Mouse (Mus musculus): ENCODE measurements around the gene Tenm3. TPM values are rescaled to one million over a fixed set of nuclear protein-coding genes. Genes with fewer than 3 reads are reported as not detected.

Gene Tenm3
- total RNA-seq, 2 experiments from 2014 or later = not detected

DNA sequence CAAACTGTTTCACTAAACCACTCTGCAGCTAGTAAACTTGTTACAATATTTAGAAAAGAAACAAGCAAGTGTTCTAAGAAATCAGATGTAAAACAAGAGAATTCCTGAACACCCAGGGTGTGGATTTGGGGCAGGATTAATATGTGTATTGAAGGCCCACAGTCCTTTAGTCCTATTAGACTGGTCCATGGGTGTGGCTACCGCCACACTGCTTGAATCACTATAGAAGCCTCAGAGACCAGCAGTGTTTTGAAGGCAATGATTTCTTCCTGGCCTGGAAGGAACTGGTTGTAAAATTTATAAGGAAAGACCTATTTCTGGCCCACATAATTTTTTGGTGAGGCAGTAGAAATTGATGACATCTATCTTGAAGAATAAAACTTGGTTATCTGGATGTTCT is 33.1 kb downstream of the Tenm3 start:
- ATAC-seq (ENCODE audit: poor library complexity, severe bottlenecking) = no peak

DNA sequence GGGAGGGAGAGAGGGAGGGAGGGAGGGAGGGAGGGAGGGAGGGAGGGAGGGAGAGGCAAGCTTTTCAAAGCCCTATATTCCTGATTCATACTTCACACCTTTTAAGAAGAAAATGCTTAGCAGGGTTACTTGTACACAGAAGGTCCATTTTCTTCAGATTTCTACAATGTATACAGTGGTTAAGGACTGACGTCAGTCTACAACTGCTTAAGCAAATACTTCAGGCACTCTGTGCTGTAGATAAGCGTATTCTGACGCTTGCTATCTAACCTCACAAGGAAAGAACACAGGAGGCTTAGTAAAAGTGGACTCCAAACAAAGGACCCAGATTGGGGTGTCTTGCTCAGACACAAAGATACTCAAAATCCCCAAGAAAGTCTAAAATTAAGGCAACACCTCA is 34.6 kb downstream of the Tenm3 start:
- no peak for ATAC-seq (ENCODE audit: poor library complexity, severe bottlenecking)

DNA sequence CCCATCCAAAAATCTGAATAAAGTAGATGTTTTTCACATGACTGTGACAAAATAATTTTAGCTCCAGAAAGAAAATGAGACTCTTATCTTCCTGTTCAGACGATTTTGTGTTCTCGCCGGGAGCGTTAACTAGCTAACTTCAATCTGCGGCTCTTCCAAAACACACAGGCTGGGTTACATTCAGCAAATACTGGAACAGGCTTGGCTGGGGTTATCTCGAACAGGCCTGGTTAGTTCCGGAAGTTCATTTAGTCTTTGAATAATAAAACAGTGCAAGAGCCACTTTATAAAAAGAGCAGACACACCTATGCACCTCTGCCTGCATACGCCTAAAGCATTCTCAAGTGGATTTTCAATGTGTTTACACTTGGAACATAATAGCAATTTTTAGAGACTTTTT is 40.7 kb downstream of the Tenm3 start:
- ATAC-seq (ENCODE audit: poor library complexity, severe bottlenecking) = no peak

DNA sequence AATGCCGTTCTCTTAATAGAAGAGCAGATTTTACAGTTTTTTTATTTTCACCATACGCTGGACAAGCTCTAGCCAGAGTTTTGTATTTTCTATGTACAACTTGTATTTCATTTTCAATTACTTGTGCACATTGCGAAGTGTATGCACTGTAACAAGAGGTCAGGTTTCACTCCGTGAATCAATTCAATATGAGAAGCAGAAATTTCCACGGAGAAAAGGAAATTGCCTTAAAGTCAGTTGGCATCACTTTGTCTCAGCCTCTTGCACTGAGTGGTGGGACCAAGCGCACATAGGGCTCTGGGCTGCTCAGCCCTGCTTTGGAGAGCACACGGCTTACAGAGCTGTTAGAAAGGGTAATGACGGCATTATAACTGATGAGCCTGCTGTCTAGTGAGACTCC is 41.5 kb downstream of the Tenm3 start:
- no peak for ATAC-seq (ENCODE audit: poor library complexity, severe bottlenecking)

DNA sequence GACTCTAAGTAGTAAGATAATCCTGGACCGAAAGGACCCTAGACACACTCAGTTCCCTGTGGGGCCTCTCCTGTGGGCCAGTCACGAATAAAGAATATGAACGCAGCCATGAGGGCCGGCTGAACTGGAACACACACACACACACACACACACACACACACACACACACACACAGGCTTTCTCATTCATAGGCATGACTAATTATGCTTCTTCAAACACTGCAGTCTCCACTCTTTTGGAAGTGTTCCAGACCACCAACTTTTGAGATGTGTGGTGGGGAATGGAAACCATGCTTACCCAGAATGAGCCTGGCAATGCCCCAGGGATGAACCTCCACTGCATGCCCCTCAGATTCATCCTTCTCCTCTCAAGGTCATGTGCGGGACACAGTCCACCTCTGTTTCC is 45.8 kb downstream of the Tenm3 start:
- no peak for ATAC-seq (ENCODE audit: poor library complexity, severe bottlenecking)

DNA sequence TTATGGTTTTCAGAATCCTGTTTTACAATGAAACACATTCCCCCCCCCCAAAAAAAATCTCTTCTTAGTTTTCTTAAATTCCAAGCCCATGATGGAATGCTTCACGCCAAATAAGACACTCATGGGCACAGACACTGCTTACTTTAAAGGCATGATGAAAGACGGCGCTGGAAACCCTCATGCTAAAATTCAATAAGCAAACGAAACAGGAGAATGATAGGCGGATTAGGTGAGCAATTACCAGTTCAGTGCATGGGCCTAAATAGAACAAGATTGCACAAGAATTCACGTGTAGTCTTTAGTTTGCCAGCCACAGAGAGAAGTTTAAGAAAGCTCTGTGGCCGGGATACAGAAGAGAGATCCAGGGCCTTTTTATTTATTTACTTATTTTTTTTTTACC is 49.5 kb downstream of the Tenm3 start:
- ATAC-seq (ENCODE audit: poor library complexity, severe bottlenecking) = no peak

DNA sequence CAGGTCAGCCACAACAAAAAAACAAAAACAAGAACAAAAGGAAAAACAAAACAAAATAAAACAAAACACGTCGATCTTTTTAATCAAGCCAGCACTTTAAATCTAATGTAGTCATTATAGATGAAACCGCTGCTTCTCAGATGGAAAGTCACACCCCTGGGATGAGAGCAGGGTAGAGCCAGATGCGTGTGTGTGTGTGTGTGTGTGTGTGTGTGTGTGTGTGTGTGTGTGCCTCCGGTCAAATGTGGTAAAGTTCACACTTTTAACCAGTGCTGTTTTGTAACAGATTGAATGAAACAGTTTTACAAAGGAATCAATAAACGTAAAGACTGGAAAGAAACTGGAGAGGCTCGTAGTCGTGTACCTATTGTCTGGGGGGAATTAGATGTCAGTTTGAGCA is 50.0 kb downstream of the Tenm3 start:
- ATAC-seq (ENCODE audit: poor library complexity, severe bottlenecking) = no peak

DNA sequence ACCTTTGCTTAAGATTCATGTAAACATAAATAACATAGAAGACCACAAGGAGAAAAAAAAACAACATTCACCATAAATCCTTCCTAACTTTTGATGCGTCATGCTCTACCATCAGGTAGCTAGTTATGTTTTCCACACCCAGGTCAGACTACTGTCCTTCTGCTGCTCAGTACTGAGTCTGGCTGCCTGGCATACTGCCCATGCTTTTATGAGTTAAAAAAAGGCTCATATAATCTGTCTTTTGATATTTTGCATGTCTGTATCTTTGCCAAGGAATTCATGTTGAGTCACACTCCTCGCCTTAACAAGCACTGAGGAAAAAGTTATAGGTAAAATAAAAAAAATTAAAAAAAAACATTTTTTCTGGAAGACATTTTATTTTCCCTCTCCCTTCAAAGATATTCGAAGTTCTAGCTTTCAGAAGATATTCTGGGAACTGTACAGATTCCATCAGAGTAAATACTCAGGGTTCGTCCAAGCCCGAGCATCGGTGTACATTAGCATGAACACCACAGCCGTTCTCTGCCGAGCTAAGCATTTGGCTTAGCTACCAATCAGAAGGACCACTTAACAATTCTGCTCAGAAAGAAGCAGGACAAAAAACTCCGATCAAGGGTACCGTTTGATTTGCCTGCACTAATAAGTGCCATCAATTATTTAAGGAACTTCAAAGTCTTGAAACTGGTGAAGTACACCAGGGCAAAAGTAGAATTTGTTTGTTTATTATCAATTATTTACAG is 51.0 kb downstream of the Tenm3 start:
- no peak for ATAC-seq (ENCODE audit: poor library complexity, severe bottlenecking)

DNA sequence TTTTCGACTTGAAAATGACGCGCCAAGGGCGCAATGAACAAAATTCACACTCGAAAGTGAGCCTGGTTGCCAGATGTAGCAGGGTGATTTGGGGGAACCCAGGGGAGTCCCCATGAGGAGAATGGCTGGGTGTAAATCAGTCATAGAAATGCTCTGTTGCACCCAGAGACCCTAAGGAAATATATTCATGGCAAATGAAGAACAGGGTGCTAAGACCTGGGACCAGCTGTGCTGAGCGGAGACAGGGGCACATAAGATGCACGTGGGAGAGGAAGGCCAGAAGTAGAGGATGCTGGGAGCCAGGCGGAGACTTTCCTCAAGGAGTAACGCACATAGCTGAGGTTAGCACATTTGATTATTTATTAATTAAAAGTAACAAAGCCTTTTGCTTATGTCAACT is 60.4 kb downstream of the Tenm3 start:
- no peak for ATAC-seq (ENCODE audit: poor library complexity, severe bottlenecking)

DNA sequence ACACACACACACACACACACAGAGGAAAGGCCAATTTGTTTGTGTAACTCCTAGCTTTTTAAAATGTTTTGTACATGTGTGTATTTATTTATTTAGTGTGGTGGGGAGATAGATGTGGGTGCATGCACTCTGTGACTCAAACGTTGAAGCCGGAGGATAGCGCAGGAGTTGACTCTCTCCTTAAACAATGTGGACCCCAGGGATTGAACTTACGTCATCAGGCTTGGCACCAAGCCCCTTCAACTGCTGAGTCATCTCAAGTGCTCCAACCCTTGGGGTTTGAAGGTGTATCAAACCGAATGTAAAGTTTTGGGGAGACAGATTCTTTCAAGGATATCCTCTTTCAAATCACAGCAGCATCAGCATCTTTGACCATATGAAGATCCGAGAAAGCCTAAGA is 63.1 kb downstream of the Tenm3 start:
- ATAC-seq (ENCODE audit: poor library complexity, severe bottlenecking) = no peak

DNA sequence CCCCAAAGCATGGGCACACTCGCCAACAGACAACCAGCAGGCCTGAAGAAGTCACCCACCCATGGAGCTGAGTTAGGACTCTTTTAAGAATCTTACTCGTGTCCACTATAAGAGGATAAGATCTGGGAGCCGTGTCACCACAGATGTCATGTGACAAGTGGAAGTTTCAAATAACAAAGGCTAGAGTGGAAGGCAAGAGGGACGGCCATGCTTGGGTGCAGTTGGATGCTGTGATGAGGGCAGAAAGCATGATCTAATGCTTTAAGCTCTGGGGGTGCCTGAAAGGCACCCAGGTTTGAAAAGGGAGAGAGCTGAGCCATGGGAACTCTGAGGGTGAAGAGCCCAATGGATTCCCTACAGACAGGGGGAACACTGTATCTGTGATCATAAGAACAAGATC is 64.6 kb downstream of the Tenm3 start:
- ATAC-seq (ENCODE audit: poor library complexity, severe bottlenecking) = no peak

DNA sequence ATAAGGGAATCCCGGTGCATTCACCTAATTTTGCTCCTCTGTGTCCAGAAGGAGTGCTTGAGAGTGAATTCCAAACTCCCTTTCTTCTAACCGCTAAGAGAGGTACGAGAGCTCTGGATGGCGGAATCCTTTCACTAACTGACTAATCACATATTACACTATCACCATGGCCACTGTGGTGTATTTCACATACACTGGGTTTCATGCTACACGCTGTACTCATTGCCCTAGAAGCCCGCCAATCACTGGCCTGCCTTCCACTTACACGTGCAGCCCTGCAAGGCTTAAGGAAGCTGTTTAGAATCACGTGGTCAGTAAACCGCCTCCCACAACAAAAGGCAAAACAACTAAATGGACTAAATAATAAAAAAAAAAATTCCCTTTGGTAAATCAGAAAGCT is 67.7 kb downstream of the Tenm3 start:
- ATAC-seq (ENCODE audit: poor library complexity, severe bottlenecking) = no peak

DNA sequence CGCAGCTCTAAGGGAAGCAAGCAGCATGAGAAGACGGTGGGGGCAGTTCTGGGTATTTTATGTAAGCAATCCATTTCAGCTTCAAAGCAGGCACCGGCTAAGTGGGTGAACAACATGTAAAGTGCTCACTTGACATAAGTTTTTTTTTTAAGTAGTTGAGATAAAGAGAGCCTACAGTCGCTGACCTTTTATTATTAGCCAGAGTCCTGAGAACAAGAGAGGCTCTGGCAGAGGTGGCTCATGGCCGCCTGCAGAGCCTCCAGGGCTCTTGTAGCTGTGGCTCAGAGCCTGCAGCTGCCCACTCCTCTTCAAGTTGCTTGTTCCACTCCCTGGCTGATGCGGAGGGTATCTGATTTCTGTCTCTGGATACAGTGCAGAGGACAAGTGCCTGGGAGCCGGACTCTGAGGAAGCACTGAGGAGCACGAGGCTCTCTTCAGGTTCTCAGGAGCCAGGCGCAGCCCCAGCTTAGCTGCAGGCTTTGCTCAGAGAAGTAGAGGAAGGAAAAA is 68.2 kb downstream of the Tenm3 start:
- ATAC-seq (ENCODE audit: poor library complexity, severe bottlenecking) = no peak

DNA sequence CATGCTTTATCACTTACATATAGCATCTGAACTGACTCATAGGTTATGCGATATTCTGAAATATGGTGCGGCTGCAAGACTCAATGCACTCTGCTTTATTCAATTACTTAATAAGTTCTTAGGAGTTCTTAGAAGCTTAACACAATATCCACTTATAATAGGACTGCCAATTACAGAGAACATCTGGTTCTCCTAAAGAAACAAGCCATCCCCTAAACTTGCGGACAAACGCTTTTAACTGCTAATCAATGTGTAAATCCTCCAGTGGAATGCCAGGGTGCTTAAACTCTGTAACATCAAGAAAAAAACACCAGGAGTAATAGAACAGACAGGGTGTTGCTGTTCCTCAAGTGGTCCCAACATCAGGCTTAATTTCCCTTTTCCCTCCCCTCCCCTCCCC is 68.9 kb downstream of the Tenm3 start:
- ATAC-seq (ENCODE audit: poor library complexity, severe bottlenecking) = no peak

DNA sequence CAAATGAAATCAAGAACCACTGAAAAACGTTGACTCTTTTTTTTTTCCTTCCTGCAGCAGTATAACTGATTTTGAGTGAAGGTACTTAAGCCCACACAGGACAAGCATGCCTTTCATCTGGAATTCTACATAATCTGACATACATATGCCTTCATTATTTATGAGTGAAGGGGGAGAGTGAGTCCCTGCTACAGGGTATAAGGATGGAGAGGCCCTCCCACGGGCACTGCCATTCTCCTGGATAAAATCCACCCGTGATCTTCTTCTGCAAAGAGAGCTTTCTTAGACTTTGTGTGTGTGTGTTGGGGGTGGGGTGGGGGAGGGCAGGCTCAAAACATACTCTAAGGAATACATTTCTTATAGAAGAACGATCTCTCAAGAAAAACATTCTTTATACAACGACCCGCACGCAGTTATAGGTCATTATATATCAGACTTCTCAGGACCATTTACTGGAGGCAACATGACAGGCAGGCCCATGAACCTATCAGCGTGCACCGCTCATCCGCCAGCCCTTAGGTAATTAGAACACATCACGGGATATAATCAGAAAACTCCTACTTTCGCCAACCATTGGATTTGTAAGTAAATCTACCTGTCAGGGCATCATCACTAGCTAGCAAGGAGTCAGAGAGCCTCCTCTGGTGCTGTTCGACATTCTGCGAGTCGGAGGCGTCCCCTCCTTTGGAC is 77.1 kb downstream of the Tenm3 start:
- no peak for ATAC-seq (ENCODE audit: poor library complexity, severe bottlenecking)

DNA sequence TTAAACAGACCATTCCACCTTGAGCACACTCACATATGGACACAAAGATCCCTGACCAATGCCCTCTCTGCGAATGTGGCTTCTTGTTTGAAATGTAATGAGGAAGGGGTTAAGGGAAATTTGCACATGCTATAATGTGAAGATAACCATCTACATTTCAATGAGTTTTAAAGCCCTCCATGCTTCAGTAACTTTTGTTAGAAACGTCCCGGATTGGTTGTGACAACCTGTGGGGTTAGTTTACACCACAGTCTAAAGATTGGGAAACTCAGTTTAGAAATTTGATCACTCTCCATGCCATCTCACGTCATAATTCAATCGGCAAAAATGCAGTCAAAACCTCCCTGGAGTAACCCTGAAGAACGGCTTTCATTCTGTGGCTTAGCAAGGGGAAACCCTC is 78.5 kb downstream of the Tenm3 start:
- no peak for ATAC-seq (ENCODE audit: poor library complexity, severe bottlenecking)

DNA sequence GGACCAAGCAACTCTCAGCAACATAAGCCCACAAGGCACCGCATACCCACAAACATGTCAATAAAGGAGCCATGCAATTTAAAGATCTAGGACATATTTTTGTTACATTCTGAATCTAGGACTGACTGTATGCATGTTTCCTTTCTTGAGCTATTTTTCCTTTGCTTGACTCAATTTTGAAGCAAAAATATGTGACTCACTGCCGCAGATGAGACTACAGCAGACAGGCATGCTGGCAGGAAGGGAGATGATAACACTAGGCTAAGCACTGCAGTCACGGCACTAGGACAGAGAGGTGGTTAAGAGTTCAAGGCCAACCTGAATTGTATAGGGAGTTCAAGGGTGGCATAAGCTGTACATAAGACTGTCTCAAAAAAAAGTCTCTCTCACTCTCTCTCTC is 79.7 kb downstream of the Tenm3 start:
- ATAC-seq (ENCODE audit: poor library complexity, severe bottlenecking) = no peak

DNA sequence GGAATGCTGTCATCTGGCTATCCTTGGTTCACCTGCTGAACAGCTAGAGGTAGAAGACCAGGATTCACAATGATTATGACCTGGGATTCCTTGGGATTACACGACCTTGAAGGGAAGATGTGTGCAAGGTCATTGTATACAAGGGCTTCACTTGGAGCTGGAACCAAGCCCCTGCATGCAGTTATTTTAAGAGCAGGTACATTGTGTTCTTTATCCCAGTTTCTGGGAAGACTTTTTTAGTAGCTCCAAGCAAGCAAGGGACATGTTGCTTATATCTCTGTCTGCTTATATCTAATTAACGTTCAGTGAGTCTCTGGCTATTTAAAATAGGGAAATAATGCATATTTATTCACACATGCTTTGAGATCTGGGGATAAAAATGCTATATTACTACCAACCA is 86.9 kb downstream of the Tenm3 start:
- no peak for ATAC-seq (ENCODE audit: poor library complexity, severe bottlenecking)

DNA sequence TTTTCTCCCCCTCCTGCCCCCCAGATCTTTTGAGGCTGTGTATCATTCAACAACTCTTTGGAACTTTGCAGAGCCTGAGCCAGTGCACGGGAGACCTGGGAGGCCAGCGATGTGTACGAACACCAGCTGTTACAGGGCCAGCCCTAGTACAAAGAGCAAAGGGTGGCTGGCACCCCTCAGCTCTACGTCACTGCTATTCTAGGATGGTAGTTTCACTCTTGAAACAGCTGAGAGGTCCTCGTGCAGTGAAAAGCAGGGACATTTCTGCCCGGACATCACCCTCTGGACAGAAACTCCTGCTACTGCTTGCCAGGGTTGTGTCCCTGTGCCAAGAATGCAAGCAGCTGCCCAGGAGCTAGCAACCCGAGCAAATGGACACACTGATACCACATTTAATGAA is 88.3 kb downstream of the Tenm3 start:
- ATAC-seq (ENCODE audit: poor library complexity, severe bottlenecking) = no peak

DNA sequence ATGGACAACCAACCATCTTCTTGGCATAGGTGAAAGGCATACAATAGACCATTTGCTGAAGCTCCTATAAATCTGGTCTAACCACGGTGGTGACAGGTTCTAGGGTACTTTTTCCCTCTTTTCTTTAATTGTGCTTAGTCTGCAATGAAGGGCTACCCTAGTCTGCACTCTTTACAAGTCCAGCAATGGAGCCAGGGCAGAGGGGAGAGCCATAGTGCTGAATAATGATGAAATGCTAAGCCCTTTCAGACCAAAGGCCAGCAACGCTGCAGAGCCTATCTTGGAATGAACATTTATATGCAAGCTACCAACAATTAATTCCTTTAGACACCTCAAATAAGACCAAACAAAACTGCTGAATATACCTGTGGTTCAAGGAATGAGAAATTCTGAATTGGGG is 88.8 kb downstream of the Tenm3 start:
- ATAC-seq (ENCODE audit: poor library complexity, severe bottlenecking) = no peak

DNA sequence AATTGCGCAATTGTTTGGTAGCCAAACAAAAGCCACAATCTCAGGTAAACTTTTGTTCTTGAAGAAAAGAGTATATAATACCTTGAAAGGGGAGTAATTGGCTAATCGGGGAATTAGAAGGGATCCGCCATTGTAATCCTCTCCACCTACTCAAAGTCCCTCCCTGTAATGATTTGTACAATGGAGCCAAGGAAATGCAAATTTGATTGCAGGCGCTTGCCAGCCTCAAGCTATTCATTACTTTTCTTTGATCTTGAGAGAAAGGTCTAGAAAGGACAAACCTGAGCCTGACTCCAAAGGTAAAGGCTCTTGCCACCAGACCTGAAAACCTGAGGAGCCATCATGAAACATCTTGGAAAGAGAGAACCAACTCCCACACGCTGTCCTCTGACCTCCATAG is 91.8 kb downstream of the Tenm3 start:
- no peak for ATAC-seq (ENCODE audit: poor library complexity, severe bottlenecking)

DNA sequence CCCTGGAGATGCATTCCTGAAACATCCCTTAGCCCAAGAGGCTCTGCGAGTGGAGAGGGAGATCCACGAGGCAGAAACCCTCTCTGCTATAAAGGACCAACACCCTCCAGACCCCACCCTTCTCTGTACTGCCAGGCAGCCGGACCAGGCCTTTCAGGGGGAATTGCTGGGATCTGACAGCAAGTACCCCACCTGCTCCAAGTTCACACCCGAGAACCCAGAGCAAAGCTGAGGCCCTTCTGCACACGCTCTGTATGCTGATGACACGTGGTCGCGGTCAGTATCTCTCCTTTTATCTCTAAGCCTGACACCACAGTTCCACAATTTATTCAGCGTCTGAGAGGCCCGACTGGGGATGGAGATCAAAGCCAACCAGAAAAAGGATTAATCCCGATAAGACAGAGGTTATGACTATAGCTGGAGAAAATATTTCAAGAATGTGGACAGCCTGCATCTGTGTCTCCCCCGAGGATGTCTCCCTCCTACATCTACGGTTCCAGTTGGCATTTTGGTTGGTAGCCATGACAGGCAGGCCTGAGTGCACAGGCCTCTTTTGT is 95.2 kb downstream of the Tenm3 start:
- no peak for ATAC-seq (ENCODE audit: poor library complexity, severe bottlenecking)

All from megakaryocyte, adult 5-6 weeks (primary cell).